Mouse (Mus musculus): ENCODE results near the gene Nrp2.

DNA sequence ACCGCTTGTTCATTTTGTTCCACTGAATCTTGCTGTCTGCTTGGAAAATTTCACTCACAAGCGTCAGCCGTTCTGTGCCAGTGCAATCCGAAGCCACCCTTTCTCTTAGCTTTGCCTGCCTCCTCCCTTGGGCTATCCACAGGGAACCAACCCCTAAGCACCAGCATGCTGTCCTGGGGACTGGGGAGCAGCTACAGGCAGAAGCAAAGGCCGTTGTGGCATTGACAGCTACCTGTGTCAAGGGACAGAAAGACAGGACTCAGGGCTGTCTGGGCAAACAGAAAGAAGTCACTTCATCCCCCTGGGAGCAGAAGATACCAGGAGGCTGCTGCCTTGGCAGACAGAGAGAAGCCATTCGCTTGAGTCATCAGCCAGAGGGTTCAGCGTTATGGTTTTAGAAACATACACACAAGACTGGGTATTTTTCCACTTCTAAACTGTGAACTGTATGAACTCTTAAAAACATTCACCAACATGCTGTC, 18.7 kb downstream of the Nrp2 start:
- TF ChIP-seq MAFK (IDR thresholded peaks at IDR 0.05; ENCODE audit: insufficient read depth, low read depth, low read length) (no peak), ZNF384 (IDR thresholded peaks at IDR 0.05; ENCODE audit: low read depth, low read length) (no peak), HCFC1 (IDR thresholded peaks at IDR 0.05; ENCODE audit: borderline replicate concordance, insufficient read depth, low read length) (no peak), CHD2 (IDR thresholded peaks at IDR 0.05; ENCODE audit: low read depth, low read length) (no peak), ZC3H11A (IDR thresholded peaks at IDR 0.05; ENCODE audit: borderline replicate concordance, low read depth, low read length) (no peak)
